Mouse (Mus musculus) gastrocnemius, adult 8-10 months (tissue): ENCODE results near the gene Kmt2b. TPM values are rescaled to one million over a fixed set of nuclear protein-coding genes. Genes with fewer than 3 reads are reported as not detected.

Source experiments
- DNase-seq, 2 experiments: peaks; one replicate each; pipeline ENCODE4 v3.0.0; 2022; ENCODE audit warnings: low spot score in 2 of 2
- total RNA-seq, 4 experiments: library from RNA; stranded (reverse); gene quantifications; 2 replicates each; pipeline ENCODE4 v1.2.4; 2022

The Kmt2b gene
- total RNA-seq, 4 experiments from 2014 or later = 10.9 to 15.2 (median 13.0) TPM

- no peak for DNase-seq
These were observed 12.1 kb upstream of the Kmt2b start for GRCm38 (mm10) chr7:30600651-30601050.

- peak; percentile 62 to 73 for DNase-seq
These were observed 11.4 kb upstream of the Kmt2b start for GRCm38 (mm10) chr7:30599933-30600353.

DNA sequence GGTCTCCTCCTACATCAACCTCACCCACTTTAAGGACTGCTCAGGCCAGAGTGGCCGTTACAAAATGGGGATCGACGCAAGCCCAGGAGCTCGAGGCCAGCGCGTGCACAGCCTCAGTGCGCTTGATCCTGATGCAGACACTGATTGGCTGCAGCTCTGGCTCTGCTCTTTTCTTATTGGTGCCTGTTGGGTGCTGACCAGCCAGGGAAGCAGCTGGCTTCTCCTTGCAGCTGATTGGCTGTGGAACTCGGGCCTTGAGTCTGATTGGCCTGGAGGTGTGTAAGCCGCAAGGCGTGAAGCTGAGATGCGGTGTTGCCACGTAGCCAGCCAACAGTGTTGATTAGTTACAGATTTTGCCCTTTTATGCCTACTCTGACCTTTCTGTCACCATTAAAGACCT is 10.3 kb upstream of the Kmt2b start, which contains the start of gene Zbtb32:
Gene Zbtb32 (minus strand): TSS at position 124 of the 400 bp plus-strand sequence.
- no peak for DNase-seq

GRCm38 (mm10) chr7:30596811-30597210 is 8.3 kb upstream of the Kmt2b start:
- no peak for DNase-seq

DNA sequence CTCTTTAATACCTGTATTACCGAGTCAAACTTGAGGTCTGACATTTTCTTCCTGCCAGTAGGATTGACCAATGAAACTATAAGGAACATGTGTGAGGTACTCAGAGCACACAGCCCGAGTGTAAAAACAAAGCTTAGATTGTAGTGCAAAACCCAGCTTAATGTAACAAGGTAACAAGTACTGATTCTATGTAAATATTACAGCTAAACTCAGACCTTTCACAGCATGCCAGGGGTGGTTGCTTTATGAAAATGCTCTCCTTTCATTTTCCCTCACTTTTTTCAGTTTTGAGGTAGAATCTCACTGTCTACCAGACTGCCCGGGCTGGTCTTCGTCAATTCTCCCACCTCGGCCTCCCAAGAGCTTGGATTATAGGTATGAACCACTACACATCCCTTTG is 7.6 kb upstream of the Kmt2b start:
- DNase-seq = no peak

DNA sequence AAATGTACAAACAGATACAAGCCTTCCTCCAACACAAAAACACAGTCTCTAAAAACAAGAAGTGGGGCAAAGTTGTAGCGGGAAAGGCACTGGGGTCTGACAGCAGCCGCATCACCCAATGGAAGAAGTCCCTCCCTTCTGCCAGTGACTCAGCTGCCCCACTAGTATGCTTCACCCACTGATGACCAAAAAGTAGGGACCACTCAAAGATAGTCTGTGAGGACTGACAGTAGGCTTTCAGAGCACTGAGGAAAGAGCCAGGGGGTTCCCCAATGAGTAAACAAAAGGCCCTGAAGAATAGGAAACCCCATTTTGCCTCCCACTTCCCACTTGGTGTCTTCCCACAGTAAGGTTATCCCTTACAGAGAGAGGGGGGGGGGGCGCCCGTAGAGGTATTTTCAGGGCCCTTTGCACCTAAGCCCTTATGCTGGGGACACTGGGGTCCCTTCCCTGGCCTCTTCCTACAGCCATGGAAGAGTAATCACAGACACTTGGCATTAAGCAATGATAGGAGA is 6.0 kb upstream of the Kmt2b start:
- no peak for DNase-seq

- DNase-seq = no peak
These were observed 5.3 kb upstream of the Kmt2b start for GRCm38 (mm10) chr7:30593579-30594509.

- no peak for DNase-seq
These were observed 4.4 kb upstream of the Kmt2b start for GRCm38 (mm10) chr7:30592772-30593423.

DNA sequence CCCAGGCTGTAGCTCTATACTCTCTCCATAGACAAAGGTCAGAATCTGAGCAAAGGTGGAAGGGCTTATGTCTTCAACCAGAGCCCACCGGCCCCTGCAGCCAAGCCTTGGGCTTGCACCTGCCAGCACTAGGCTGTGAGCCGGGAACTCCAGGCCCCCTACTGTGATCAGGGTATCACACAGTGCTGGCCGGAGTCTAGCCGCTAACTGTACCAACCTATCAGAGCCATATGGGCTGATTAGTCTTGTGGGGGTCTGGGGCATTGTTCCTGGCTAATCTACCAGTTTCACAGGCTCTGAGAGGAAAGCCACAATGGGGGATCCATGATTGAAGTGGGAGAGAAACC is 3.1 kb upstream of the Kmt2b start:
- DNase-seq = no peak

DNA sequence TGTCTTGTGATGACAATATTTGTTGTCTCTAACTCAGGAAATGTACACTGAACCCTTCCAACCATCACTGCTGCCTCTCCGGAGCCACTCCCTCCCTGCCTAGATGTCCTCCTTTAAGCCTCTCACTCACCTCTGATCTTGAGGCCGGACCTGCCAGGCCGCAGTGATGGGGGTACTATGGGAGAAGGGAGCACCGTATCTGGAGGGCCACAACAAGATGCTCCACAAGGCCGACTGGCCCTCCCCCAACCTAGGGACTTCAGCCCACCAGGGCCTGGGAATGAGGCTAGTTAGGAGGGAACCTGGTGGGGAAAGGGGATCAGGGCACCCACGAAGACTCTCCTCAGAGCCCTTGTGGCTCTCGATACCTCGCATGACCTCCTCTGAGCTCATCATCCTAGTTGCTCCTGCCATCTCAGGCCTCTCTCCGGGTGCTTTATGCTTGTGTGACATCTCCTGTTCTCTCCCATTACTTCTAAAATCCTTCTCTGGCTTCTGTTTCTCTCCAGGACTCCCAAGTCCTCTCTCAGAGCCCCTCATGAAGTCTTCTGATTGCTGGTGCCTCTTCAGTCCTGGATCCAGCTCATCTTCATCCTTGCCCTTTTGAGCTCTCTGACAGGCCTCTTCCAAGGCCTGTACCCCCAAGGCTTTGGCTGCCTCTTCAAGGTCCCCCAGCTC is 2.5 kb upstream of the Kmt2b start:
- DNase-seq = no peak

GRCm38 (mm10) chr7:30589435-30590301 is 1.1 kb upstream of the Kmt2b start:
- DNase-seq = peak; percentile 69 to 73

GRCm38 (mm10) chr7:30587842-30588667 is 471 bp downstream of the Kmt2b start:
- DNase-seq = peak; percentile 42 to 46

DNA sequence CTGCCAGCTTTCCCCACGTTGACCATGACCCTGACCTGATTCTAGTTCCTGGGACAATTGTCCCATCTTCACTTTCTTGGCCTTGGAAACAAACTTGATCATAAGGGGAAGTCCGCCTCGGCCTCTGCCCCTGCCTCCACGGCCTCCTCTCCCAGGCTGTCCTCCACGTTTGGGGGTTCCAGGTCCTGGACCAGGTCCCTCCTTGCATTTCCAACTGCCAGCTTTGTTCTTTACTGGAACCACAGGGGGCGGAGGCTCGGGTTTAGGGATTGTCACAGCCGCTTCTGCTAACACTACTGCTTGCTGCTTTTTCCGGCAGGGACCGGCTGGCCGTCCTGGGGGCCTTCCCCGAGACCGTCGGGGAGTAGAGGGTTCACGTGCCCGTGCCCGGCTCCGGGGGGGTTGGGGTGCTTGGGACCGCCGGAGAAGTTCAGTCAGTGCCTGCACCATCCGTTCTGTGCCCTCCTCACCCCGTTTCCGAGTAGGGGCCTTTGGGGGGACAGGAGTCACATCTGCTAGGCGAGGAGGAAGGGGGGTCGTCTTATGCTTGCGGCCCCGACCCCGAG is 2.0 kb downstream of the Kmt2b start:
- no peak for DNase-seq

- no peak for DNase-seq
These were observed 3.4 kb downstream of the Kmt2b start for GRCm38 (mm10) chr7:30585170-30585569.

DNA sequence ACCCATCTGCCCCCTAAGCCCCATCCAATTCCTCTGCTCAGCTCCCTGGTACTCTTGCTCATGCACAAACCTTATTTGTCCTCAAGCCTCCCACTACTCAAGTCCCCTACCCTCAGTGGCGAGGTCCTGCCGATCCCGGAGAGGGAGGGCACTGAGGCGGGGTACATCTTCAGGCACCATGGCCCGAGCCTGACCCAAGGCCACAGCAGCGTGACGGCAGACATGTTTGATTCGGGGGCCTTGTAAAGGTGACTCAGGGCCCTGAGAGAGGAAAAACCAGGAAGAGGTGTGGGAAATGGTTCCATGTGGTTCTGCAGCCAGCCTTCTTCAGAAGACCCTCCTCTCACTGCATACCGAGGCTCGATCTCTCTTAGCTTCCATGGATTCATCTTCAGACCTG is 4.2 kb downstream of the Kmt2b start:
- no peak for DNase-seq

DNA sequence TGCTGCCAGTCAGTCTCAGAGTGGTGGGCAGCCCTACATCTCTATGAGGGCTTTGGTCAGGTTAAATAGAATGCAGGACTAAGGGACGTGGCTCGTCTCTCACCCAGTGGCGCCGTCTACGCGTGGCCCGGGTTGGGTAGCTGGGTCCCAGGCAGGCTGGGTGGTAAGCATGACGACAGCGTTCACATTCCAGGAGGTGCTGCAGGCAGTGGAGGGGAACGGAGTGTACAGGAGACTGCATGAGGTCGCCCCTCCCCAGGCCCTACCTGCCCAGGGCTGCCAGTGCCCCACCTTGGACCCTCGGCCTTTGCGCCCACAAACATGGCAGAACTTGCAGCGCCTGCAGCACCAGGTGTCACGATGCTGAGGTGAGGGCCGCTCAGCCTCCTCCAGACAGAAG is 7.0 kb downstream of the Kmt2b start:
- DNase-seq = peak in 1 of 2 experiments; percentile 1

- DNase-seq = no peak
These were observed 8.6 kb downstream of the Kmt2b start for GRCm38 (mm10) chr7:30579950-30580349.

- DNase-seq = peak; percentile 86 to 89
These were observed 15.6 kb downstream of the Kmt2b start for GRCm38 (mm10) chr7:30572969-30573368.

- DNase-seq = no peak
These were observed 16.1 kb downstream of the Kmt2b start for GRCm38 (mm10) chr7:30572389-30572788.

DNA sequence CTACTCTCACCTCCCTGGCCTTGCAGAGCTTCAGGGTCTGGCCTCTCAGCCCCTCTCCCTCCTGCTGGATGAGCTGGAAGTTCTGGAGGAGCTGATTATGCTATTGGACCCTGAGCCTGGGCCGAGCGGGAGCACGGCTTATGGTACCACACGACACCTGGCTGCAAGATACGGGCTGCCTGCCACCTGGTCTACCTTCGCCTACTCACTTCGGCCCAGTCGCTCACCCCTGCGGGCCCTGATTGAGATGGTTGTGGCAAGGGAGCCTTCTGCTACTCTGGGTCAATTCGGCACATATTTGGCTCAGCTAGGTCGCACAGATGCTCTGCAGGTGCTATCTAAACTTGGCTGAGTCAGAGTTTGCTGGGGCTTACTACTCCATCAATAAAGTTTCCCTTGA is 21.0 kb downstream of the Kmt2b start:
- DNase-seq = no peak
